Mouse (Mus musculus) gastrocnemius, postnatal 36 days (tissue): ENCODE data around the gene Pigb. TPM values are rescaled to one million over a fixed set of nuclear protein-coding genes. Genes with fewer than 3 reads are reported as not detected.
"Not testable (repeated sequence)": the region's sequence is repeated elsewhere in the genome, so short reads cannot be mapped to it uniquely, and the experiment has no call there.

Experiments used
- DNase-seq, 2 experiments: peaks; one replicate each; pipeline ENCODE4 v3.0.0; 2022
- intact Hi-C: fragments of 180-260 bp; cut with DNase I; formaldehyde crosslinking; loops from one replicate; pipeline ENCODE4 v1.15.1; 2025
- long read RNA-seq, 2 experiments: library from polyadenylated mRNA; stranded (forward); transcript quantifications; one replicate each; pipeline ENCODE4 v2.0.0; 2021
- total RNA-seq, 2 experiments: library from RNA; stranded (reverse); gene quantifications; 2 replicates each; pipeline ENCODE4 v1.2.3; 2021

Gene Pigb
- 1 to 10 TPM; 3.2 to 4.3 TPM for total RNA-seq
- long read RNA-seq, experiment 1, partial matches to known transcripts, result 0 of 1 reads
- long read RNA-seq, experiment 1, other reads (novel, unspliced or antisense), result 1 of 1 reads
- long read RNA-seq, experiment 2, partial matches to known transcripts, result 0 of 2 reads
- long read RNA-seq, experiment 2, other reads (novel, unspliced or antisense), result 0 of 2 reads

GRCm38 (mm10) chr9:73040080-73040479 is at the start of gene Pigb:
TSS of gene Pigb (minus strand) at chr9:73040378.
- no peak for DNase-seq
- intact Hi-C loops, result no loop called here

- no peak for DNase-seq
- intact Hi-C loops, result loop anchor here (5.0 kb wide), 1 partner anchor 202 kb away; no protein-coding TSS in a partner anchor
Measured at GRCm38 (mm10) chr9:73089222-73089920, 49.2 kb upstream of the Pigb start.

GRCm38 (mm10) chr9:73087581-73087980 is 47.4 kb upstream of the Pigb start:
- intact Hi-C loops, result loop anchor here (5.0 kb wide), 1 partner anchor 200 kb away; no protein-coding TSS in a partner anchor

GRCm38 (mm10) chr9:73087121-73087520 is 46.9 kb upstream of the Pigb start:
- DNase-seq, result no peak
- intact Hi-C loops, result loop anchor here (5.0 kb wide), 1 partner anchor 200 kb away; no protein-coding TSS in a partner anchor

More at GRCm38 (mm10) chr9:73087581-73087980, 47.4 kb upstream of the Pigb start:
- DNase-seq, result no peak

- intact Hi-C loops, result loop anchor here (5.0 kb wide), 1 partner anchor 199 kb away; no protein-coding TSS in a partner anchor
- DNase-seq, result no peak
Measured at GRCm38 (mm10) chr9:73085845-73086244, 45.7 kb upstream of the Pigb start.

- DNase-seq, result no peak
- intact Hi-C loops, result no loop called here
Measured at GRCm38 (mm10) chr9:73083956-73084355, 43.8 kb upstream of the Pigb start.

- intact Hi-C loops, result no loop called here
- no peak for DNase-seq
Measured at GRCm38 (mm10) chr9:73082291-73083000, 42.3 kb upstream of the Pigb start.

- DNase-seq, result no peak
- intact Hi-C loops, result no loop called here
Measured at GRCm38 (mm10) chr9:73079801-73080325, 39.7 kb upstream of the Pigb start.

- DNase-seq, intact Hi-C loops: not testable (repeated sequence)
Measured at GRCm38 (mm10) chr9:73079349-73079748, 39.2 kb upstream of the Pigb start.

GRCm38 (mm10) chr9:73073169-73073568 is 33.0 kb upstream of the Pigb start:
- intact Hi-C loops, result no loop called here

GRCm38 (mm10) chr9:73072426-73072825 is 32.2 kb upstream of the Pigb start:
- no peak for DNase-seq
- intact Hi-C loops, result no loop called here

More at GRCm38 (mm10) chr9:73073169-73073568, 33.0 kb upstream of the Pigb start:
- no peak for DNase-seq

- intact Hi-C loops, result no loop called here
- DNase-seq, result no peak
Measured at GRCm38 (mm10) chr9:73070971-73071659, 30.9 kb upstream of the Pigb start.

GRCm38 (mm10) chr9:73068688-73069087 is 28.5 kb upstream of the Pigb start:
- DNase-seq, result no peak
- intact Hi-C loops, result no loop called here

- DNase-seq, result no peak
Measured at GRCm38 (mm10) chr9:73068230-73068679, 28.1 kb upstream of the Pigb start.

GRCm38 (mm10) chr9:73067086-73067485 is 26.9 kb upstream of the Pigb start:
- no peak for DNase-seq
- intact Hi-C loops, result no loop called here

More at GRCm38 (mm10) chr9:73068230-73068679, 28.1 kb upstream of the Pigb start:
- intact Hi-C loops, result no loop called here

GRCm38 (mm10) chr9:73063621-73064290 is 23.6 kb upstream of the Pigb start:
- intact Hi-C loops, result no loop called here
- DNase-seq, result no peak

GRCm38 (mm10) chr9:73059224-73059623 is 19.0 kb upstream of the Pigb start:
- intact Hi-C loops, result no loop called here
- no peak for DNase-seq

- DNase-seq, result no peak
- intact Hi-C loops, result no loop called here
Measured at GRCm38 (mm10) chr9:73055441-73055911, 15.3 kb upstream of the Pigb start.

- DNase-seq, result no peak
- intact Hi-C loops, result no loop called here
Measured at GRCm38 (mm10) chr9:73050606-73051005, 10.4 kb upstream of the Pigb start.

GRCm38 (mm10) chr9:73049833-73050232 is 9.7 kb upstream of the Pigb start:
- no peak for DNase-seq
- intact Hi-C loops, result no loop called here
